Mouse (Mus musculus) hindbrain, embryonic 14.5 days (tissue): Measurements from ENCODE around the gene Trmt44. TPM values are rescaled to one million over a fixed set of nuclear protein-coding genes. Genes with fewer than 3 reads are reported as not detected.

Source experiments
- ATAC-seq: fragments of 200-750 bp; cut with Nextera tagmentation; 2 replicates; pipeline ENCODE4 v1.8.0; 2017; ENCODE audit warnings: moderate number of reproducible peaks, mild to moderate bottlenecking, moderate TSS enrichment, moderate library complexity; ENCODE audit not compliant: low FRiP score
- DNase-seq: peaks from one replicate; pipeline ENCODE4 v3.0.0-alpha.2; 2015; ENCODE audit warnings: low spot score
- H3K27ac ChIP-seq: fragments of 300-500 bp; sonication (generic); 2 replicates; pipeline ENCODE4 v1.5.1; 2014; ENCODE audit warnings: mild to moderate bottlenecking, moderate library complexity
- H3K27me3 ChIP-seq: fragments of 300-500 bp; sonication (generic); 2 replicates; pipeline ENCODE4 v1.6.1; 2014; ENCODE audit warnings: mild to moderate bottlenecking, low read length, mixed read lengths; ENCODE audit not compliant: control insufficient read depth, insufficient read depth
- H3K36me3 ChIP-seq: fragments of 300-500 bp; sonication (generic); replicated peaks from 2 replicates; pipeline ENCODE4 v1.6.1; 2014; ENCODE audit not compliant: control insufficient read depth, insufficient read depth
- H3K4me1 ChIP-seq: fragments of 300-500 bp; sonication (generic); replicated peaks from 2 replicates; pipeline ENCODE4 v1.6.1; 2014; ENCODE audit warnings: antibody characterized with exemption, low read length, mixed read lengths; ENCODE audit not compliant: control insufficient read depth, insufficient read depth
- H3K4me2 ChIP-seq: fragments of 300-500 bp; sonication (generic); replicated peaks from 2 replicates; pipeline ENCODE4 v1.6.1; 2014; ENCODE audit warnings: mild to moderate bottlenecking, moderate library complexity
- H3K4me3 ChIP-seq: fragments of 300-500 bp; sonication (generic); replicated peaks from 2 replicates; pipeline ENCODE4 v1.5.1; 2014; ENCODE audit warnings: mild to moderate bottlenecking, low read length
- H3K9ac ChIP-seq: fragments of 300-500 bp; sonication (generic); 2 replicates; pipeline ENCODE4 v1.6.1; 2014
- H3K9me3 ChIP-seq: fragments of 300-500 bp; sonication (generic); 2 replicates; pipeline ENCODE4 v1.6.1; 2016; ENCODE audit warnings: low read length; ENCODE audit not compliant: control insufficient read depth
- WGBS: fragments of 180-500 bp; shearing (Covaris S2); extraction: QIAGEN DNeasy Blood & Tissue Kit; methylation state at CpG from one replicate; pipeline ENCODE4 v1.1.7; 2014; 5-methylcytosine and 5-hydroxymethylcytosine counted together
- polyA plus RNA-seq: library from polyadenylated mRNA; unstranded; fragments of >200 nt; fragmentation: Nextera tagmentation; extraction: Ambion mirVana; gene quantifications from 2 replicates; pipeline ENCODE4 v1.2.1, GENCODE M21; 2014

The Trmt44 gene
- polyA plus RNA-seq, result 6.0 and 6.5 TPM in 2 replicates

- Histone ChIP-seq H3K9me3 (no peaks in the 10 kb centered on the region), H3K27me3 (no peaks in the 10 kb centered on the region), H3K4me2 (peak within 1 kb of the TSS; percentile 81), H3K9ac (peak within 1 kb of the TSS; percentile 74), H3K4me3 (peak within 1 kb of the TSS; percentile 93), H3K4me1 (peaks cover 13% of the 10 kb centered on the region), H3K27ac (peak within 1 kb of the TSS; percentile 88), H3K36me3 (peaks cover 34% of the 10 kb centered on the region)
- peak; percentile 96 for ATAC-seq
- peak; percentile 92 for DNase-seq
- WGBS, result 4% methylated on average over 56 of the region's 56 CpGs
Observed at GRCm38 (mm10) chr5:35574653-35575599, at the start of gene Trmt44. Gene Trmt44 (minus strand): TSS chr5:35575070.

GRCm38 (mm10) chr5:35623831-35624230 is 49.0 kb upstream of the Trmt44 start:
- no peak for DNase-seq
- Histone ChIP-seq H3K4me3 (no peak overlapping the region), H3K4me2 (no peak overlapping the region), H3K9me3 (no peaks in the 10 kb centered on the region), H3K4me1 (no peaks in the 10 kb centered on the region; the same call in 1 of the 2 replicates), H3K36me3 (no peaks in the 10 kb centered on the region), H3K27me3 (no peaks in the 10 kb centered on the region), H3K9ac (no peak overlapping the region), H3K27ac (no peak overlapping the region)
- ATAC-seq, result no peak

DNA sequence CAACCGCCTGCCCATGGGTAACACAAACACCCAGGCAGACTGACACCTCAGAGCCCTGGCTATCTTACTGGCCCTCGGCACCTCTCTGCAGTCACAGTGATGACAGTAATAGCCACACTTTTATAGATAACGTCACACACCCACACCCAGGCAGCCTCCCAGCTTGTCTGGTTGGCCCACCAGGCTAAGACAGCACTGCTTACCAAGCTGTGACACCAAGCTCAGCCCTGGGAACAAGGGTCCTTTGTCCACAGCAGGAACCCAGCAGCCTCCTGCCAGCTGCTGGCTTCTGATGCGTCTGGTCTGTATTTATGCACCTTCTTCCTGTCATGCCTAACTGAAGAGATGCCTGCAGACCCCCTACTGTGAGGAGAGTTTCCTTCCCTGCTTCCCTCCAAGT is 46.2 kb upstream of the Trmt44 start:
- no peak for ATAC-seq
- Histone ChIP-seq H3K4me1 (no peaks in the 10 kb centered on the region; the same call in 1 of the 2 replicates), H3K27ac (no peak overlapping the region), H3K4me3 (no peak overlapping the region), H3K4me2 (no peak overlapping the region), H3K9ac (no peak overlapping the region), H3K27me3 (no peaks in the 10 kb centered on the region), H3K9me3 (no peaks in the 10 kb centered on the region), H3K36me3 (no peaks in the 10 kb centered on the region)
- 42% methylated on average over 4 of the region's 4 CpGs for WGBS
- DNase-seq, result no peak

GRCm38 (mm10) chr5:35616943-35617342 is 42.1 kb upstream of the Trmt44 start:
- 45% methylated on average over 5 of the region's 5 CpGs for WGBS
- Histone ChIP-seq H3K27ac (no peak overlapping the region), H3K27me3 (no peaks in the 10 kb centered on the region), H3K4me1 (no peaks in the 10 kb centered on the region; the same call in 1 of the 2 replicates), H3K36me3 (peaks cover 13% of the 10 kb centered on the region; the same call in 1 of the 2 replicates), H3K9me3 (no peaks in the 10 kb centered on the region), H3K4me2 (no peak overlapping the region), H3K9ac (no peak overlapping the region), H3K4me3 (no peak overlapping the region)
- DNase-seq (no peak), ATAC-seq (no peak)

GRCm38 (mm10) chr5:35612722-35613121 is 37.9 kb upstream of the Trmt44 start:
- no peak for ATAC-seq
- no peak overlapping the region for H3K9ac ChIP-seq
- WGBS, result 85% methylated on average over 8 of the region's 8 CpGs
- peaks cover 14% of the 10 kb centered on the region; the same call in 1 of the 2 replicates for H3K4me1 ChIP-seq
- no peak overlapping the region for H3K27ac ChIP-seq
- H3K4me2 ChIP-seq, result no peak overlapping the region
- no peaks in the 10 kb centered on the region for H3K27me3 ChIP-seq
- DNase-seq, result no peak
- no peaks in the 10 kb centered on the region for H3K9me3 ChIP-seq
- H3K4me3 ChIP-seq, result no peak overlapping the region
- H3K36me3 ChIP-seq, result peaks cover 16% of the 10 kb centered on the region; the same call in 1 of the 2 replicates

- Histone ChIP-seq H3K9ac (no peak overlapping the region), H3K4me1 (peaks cover 14% of the 10 kb centered on the region; the same call in 1 of the 2 replicates), H3K36me3 (peaks cover 16% of the 10 kb centered on the region; the same call in 1 of the 2 replicates), H3K27me3 (no peaks in the 10 kb centered on the region), H3K4me3 (no peak overlapping the region), H3K9me3 (no peaks in the 10 kb centered on the region), H3K27ac (no peak overlapping the region), H3K4me2 (no peak overlapping the region)
- DNase-seq, result no peak
- WGBS, result 84% methylated on average over 11 of the region's 11 CpGs
- no peak for ATAC-seq
Observed at GRCm38 (mm10) chr5:35611900-35612299, 37.0 kb upstream of the Trmt44 start.

- no peaks in the 10 kb centered on the region for H3K27me3 ChIP-seq
- no peak overlapping the region for H3K4me2 ChIP-seq
- peaks cover 14% of the 10 kb centered on the region; the same call in 1 of the 2 replicates for H3K4me1 ChIP-seq
- DNase-seq (no peak), ATAC-seq (no peak)
- no peak overlapping the region for H3K4me3 ChIP-seq
- H3K27ac ChIP-seq, result no peak overlapping the region
- H3K36me3 ChIP-seq, result peaks cover 16% of the 10 kb centered on the region; the same call in 1 of the 2 replicates
- no peak overlapping the region for H3K9ac ChIP-seq
- no peaks in the 10 kb centered on the region for H3K9me3 ChIP-seq
- WGBS, result 87% methylated on average over 9 of the region's 9 CpGs
Observed at GRCm38 (mm10) chr5:35611170-35611569, 36.3 kb upstream of the Trmt44 start.

DNA sequence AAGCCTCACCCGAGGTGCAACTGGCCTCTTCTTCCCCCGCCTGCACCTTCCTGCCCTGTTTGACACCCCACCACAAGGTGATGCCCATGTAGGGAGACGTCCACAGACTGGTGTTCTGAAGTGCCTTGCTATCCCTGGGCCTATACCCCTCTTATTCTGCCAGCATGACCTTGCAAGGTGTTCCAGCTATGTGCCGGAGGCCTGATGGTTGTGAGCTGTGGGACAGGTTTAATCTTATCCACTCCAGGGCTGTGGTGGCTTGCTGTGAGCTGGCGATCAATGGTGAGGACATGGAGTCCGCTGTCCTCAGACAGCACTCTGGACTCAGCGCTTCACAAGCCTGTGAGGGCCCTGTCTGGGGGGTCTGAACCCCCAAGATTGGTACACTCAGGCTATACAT is 35.5 kb upstream of the Trmt44 start:
- WGBS, result 95% methylated on average over 7 of the region's 7 CpGs
- DNase-seq, result no peak
- ATAC-seq, result no peak
- Histone ChIP-seq H3K27me3 (no peaks in the 10 kb centered on the region), H3K9ac (no peak overlapping the region), H3K9me3 (no peaks in the 10 kb centered on the region), H3K4me2 (no peak overlapping the region), H3K36me3 (peaks cover 23% of the 10 kb centered on the region), H3K4me1 (peaks cover 14% of the 10 kb centered on the region; the same call in 1 of the 2 replicates), H3K4me3 (no peak overlapping the region), H3K27ac (no peak overlapping the region)

DNA sequence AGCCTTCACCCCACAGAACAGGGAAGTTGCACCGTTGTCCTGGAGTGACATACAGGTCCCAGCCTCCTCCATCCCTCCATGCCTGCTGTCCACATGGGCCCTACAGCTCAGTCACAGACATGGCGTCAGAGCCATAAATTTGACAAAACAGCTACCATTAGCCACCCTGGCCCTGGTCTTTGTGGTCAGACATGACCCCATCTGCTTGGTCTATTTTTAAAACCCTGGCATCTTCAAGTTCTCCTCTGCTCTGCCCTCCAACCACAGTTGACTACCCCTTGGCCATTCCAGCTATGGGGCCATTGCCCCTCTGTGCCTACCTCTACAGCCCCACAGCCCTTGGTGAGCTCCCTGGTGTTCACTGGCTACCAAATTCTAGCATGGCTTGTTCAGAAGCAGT is 35.1 kb upstream of the Trmt44 start:
- WGBS, result 40% methylated on average over 2 of the region's 2 CpGs
- Histone ChIP-seq H3K9me3 (no peaks in the 10 kb centered on the region), H3K4me2 (no peak overlapping the region), H3K9ac (no peak overlapping the region), H3K27me3 (no peaks in the 10 kb centered on the region), H3K4me1 (peaks cover 14% of the 10 kb centered on the region; the same call in 1 of the 2 replicates), H3K36me3 (peaks cover 28% of the 10 kb centered on the region), H3K4me3 (no peak overlapping the region), H3K27ac (no peak overlapping the region)
- DNase-seq (no peak), ATAC-seq (no peak)
